In the genomic region with DNA sequence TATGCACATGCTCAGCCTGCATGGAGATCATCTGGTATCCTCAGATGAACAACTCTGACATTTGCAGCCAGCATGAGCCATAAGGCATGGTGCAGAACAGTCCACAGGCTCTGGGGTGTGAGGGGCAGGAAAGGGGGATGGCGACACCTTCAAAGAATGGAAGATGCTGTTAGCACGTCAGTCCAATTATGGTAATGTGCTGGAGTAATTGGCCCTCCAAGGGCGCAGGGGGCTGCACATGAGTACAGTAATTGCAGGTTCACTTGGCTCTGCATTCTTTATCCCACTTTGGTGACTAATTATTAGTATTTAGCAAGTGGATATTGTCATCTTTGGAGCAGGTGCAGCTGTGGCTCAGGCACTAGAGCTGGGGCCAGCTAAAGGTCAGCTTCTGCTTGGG, we compare ENCODE assay signal across 16 mouse cellular contexts. TPM values are rescaled to one million over a fixed set of nuclear protein-coding genes. Genes with fewer than 3 reads are reported as not detected.
A peak's percentile ranks its signal among the peaks of the same experiment; 100 is the strongest.
DNase-seq lines count a peak whose midpoint lies in the region; ATAC-seq lines count a peak whose summit lies in the region.
"Had no signal": no experiment of that assay in that cellular context is flagged by ENCODE, and none has a peak within 500 bp of the region (broad histone marks: within the 10 kb centered on the region; RNA-seq: fewer than 3 reads in every experiment).

No protein-coding gene starts in this region.

- H3K9me3 ChIP-seq in midbrain, embryonic 11.5 days (ENCODE audit: control insufficient read depth, low read length), result no peaks in the 10 kb centered on the region
- no peaks in the 10 kb centered on the region for H3K9me3 ChIP-seq in midbrain, embryonic 10.5 days (replicated peaks)
- H3K9me3 ChIP-seq in forebrain, embryonic 13.5 days (replicated peaks), result no peaks in the 10 kb centered on the region
- no peaks in the 10 kb centered on the region for H3K9me3 ChIP-seq in hindbrain, embryonic 15.5 days
- H3K9me3 ChIP-seq: G1E; heart, embryonic 12.5 days; liver, embryonic 12.5 days had no signal

- intact Hi-C loops in gastrocnemius, postnatal 14 days (cut with DNase I; ENCODE audit: low total_unique reads), result no loop called here
- intact Hi-C loops in left cerebral cortex, postnatal 36 days (cut with DNase I), result no loop called here

- WGBS in midbrain, embryonic 11.5 days, result 76% methylated on average over 3 of the region's 3 CpGs
- WGBS in midbrain, embryonic 10.5 days, result 81% methylated on average over 3 of the region's 3 CpGs
- 24% methylated on average over 3 of the region's 3 CpGs for WGBS in forebrain, embryonic 13.5 days
- 35% methylated on average over 3 of the region's 3 CpGs for WGBS in hindbrain, embryonic 15.5 days

- peak; percentile 83 for ATAC-seq in midbrain, embryonic 11.5 days (ENCODE audit: low FRiP score)
- peak; percentile 87 for ATAC-seq in forebrain, embryonic 13.5 days
- peak; percentile 44 for ATAC-seq in hindbrain, embryonic 15.5 days (ENCODE audit: low FRiP score, low read depth)
- ATAC-seq: liver, embryonic 12.5 days had no signal

- H3K27ac ChIP-seq in midbrain, embryonic 11.5 days (ENCODE audit: low read depth, low read length), result no peak overlapping the region
- no peak overlapping the region for H3K27ac ChIP-seq in midbrain, embryonic 10.5 days (replicated peaks)
- peak overlapping the region; percentile 19; the same call in 1 of the 2 replicates for H3K27ac ChIP-seq in forebrain, embryonic 13.5 days
- no peak overlapping the region for H3K27ac ChIP-seq in hindbrain, embryonic 15.5 days (replicated peaks)
- H3K27ac ChIP-seq: gastrocnemius, adult 2 months; liver, embryonic 12.5 days had no signal

- no peaks in the 10 kb centered on the region for H3K27me3 ChIP-seq in midbrain, embryonic 11.5 days (ENCODE audit: control insufficient read depth, insufficient read depth, low read length)
- no peaks in the 10 kb centered on the region for H3K27me3 ChIP-seq in midbrain, embryonic 10.5 days (ENCODE audit: low read depth, poor library complexity, severe bottlenecking)
- no peaks in the 10 kb centered on the region for H3K27me3 ChIP-seq in forebrain, embryonic 13.5 days
- H3K27me3 ChIP-seq in hindbrain, embryonic 15.5 days, result no peaks in the 10 kb centered on the region
- H3K27me3 ChIP-seq: heart, embryonic 12.5 days; liver, embryonic 12.5 days had no signal

- H3K4me1 ChIP-seq in midbrain, embryonic 11.5 days (ENCODE audit: control insufficient read depth, insufficient read depth, low read length), result no peaks in the 10 kb centered on the region
- 0 out of 2 replicates have a peak, but pooled peaks cover 2% of the 10 kb centered on the region for H3K4me1 ChIP-seq in midbrain, embryonic 10.5 days
- H3K4me1 ChIP-seq in forebrain, embryonic 13.5 days, result peaks cover 49% of the 10 kb centered on the region
- peaks cover 41% of the 10 kb centered on the region for H3K4me1 ChIP-seq in hindbrain, embryonic 15.5 days (replicated peaks)
- H3K4me1 ChIP-seq: liver, embryonic 12.5 days had no signal

- no peak overlapping the region for H3K9ac ChIP-seq in midbrain, embryonic 11.5 days (ENCODE audit: low read length)
- no peak overlapping the region for H3K9ac ChIP-seq in forebrain, embryonic 13.5 days
- H3K9ac ChIP-seq in hindbrain, embryonic 15.5 days, result no peak overlapping the region
- H3K9ac ChIP-seq: heart, embryonic 12.5 days; liver, embryonic 12.5 days had no signal

- H3K4me3 ChIP-seq in midbrain, embryonic 11.5 days (ENCODE audit: low read depth, low read length), result no peak overlapping the region
- no peak overlapping the region for H3K4me3 ChIP-seq in midbrain, embryonic 10.5 days
- no peak overlapping the region for H3K4me3 ChIP-seq in forebrain, embryonic 13.5 days
- H3K4me3 ChIP-seq in hindbrain, embryonic 15.5 days, result no peak overlapping the region
- H3K4me3 ChIP-seq: gastrocnemius, adult 2 months; heart, embryonic 12.5 days; liver, embryonic 12.5 days had no signal

- no peak for DNase-seq in midbrain, embryonic 11.5 days (ENCODE audit: low spot score, missing footprints)
- no peak for DNase-seq in midbrain, embryonic 10.5 days (ENCODE audit: low spot score)
- DNase-seq in retina, embryonic 14.5 days (ENCODE audit: low spot score), result peak; percentile 89
- no peak for DNase-seq in gastrocnemius, postnatal 14 days
- DNase-seq in embryo, embryonic 9.5 days (ENCODE audit: extremely low spot score), result no peak
- no peak for DNase-seq in left cerebral cortex, postnatal 36 days (ENCODE audit: low spot score in 2 of 2)
- DNase-seq: adrenal gland, postnatal 36 days; gastrocnemius, adult 2 months; kidney, adult 8-10 months; right cerebral cortex, adult 18-20 months had no signal

- H3K4me2 ChIP-seq in midbrain, embryonic 11.5 days, result no peak overlapping the region
- H3K4me2 ChIP-seq in forebrain, embryonic 13.5 days, result no peak overlapping the region
- H3K4me2 ChIP-seq in hindbrain, embryonic 15.5 days, result no peak overlapping the region
- H3K4me2 ChIP-seq: heart, embryonic 12.5 days; liver, embryonic 12.5 days had no signal

- no peaks in the 10 kb centered on the region for H3K36me3 ChIP-seq in midbrain, embryonic 11.5 days (ENCODE audit: control insufficient read depth, insufficient read depth, low read length)
- H3K36me3 ChIP-seq in midbrain, embryonic 10.5 days, result no peaks in the 10 kb centered on the region
- no peaks in the 10 kb centered on the region for H3K36me3 ChIP-seq in forebrain, embryonic 13.5 days (ENCODE audit: poor library complexity, severe bottlenecking)
- H3K36me3 ChIP-seq in hindbrain, embryonic 15.5 days, result no peaks in the 10 kb centered on the region
- H3K36me3 ChIP-seq: G1E; heart, embryonic 12.5 days; liver, embryonic 12.5 days had no signal

RNA-seq across cellular contexts. Expression of a gene that starts 43.9 kb away (rescaled TPM):
- 2.4 TPM in 2 replicates for polyA plus RNA-seq in midbrain, embryonic 11.5 days (2014; fragmentation: Nextera tagmentation; extraction: Ambion mirVana)
- 1.2 and 1.7 TPM in 2 replicates for polyA plus RNA-seq in midbrain, embryonic 10.5 days (2016; fragmentation: Nextera tagmentation; extraction: Ambion mirVana)
- polyA plus RNA-seq in forebrain, embryonic 13.5 days (2015; fragmentation: Nextera tagmentation; extraction: Ambion mirVana), result 5.3 and 5.6 TPM in 2 replicates
- 10.0 and 10.4 TPM in 2 replicates for polyA plus RNA-seq in hindbrain, embryonic 15.5 days (2015; fragmentation: Nextera tagmentation; extraction: Ambion mirVana)
- total RNA-seq in gastrocnemius, postnatal 14 days (2021), result 1 to 10 TPM in 1 of 2 experiments, under 1 TPM in 1; 0.33 to 1.3 TPM
- 10 to 100 TPM; 40.5 to 63.4 TPM for total RNA-seq in left cerebral cortex, postnatal 36 days (2021)
- total RNA-seq: megakaryocyte, adult 5-6 weeks had no signal
- polyA plus RNA-seq: G1E had no signal
